Mouse (Mus musculus) hematopoietic stem cell, adult 5-6 weeks (primary cell): ENCODE measurements around the gene Pld3. TPM values are rescaled to one million over a fixed set of nuclear protein-coding genes. Genes with fewer than 3 reads are reported as not detected.
"Not testable (repeated sequence)": the region's sequence is repeated elsewhere in the genome, so short reads cannot be mapped to it uniquely, and the experiment has no call there.

ENCODE experiments used
- ATAC-seq, 2 experiments: fragments of 125-278 bp in 1 of 2; replicated peaks in 1 of 2; 2 replicates each; pipeline ENCODE4 v1.8.0; 2016 to 2017; ENCODE audit warnings: inconsistent platforms in 2 of 2, mild to moderate bottlenecking in 2 of 2, moderate number of reproducible peaks in 2 of 2, low read depth in 1 of 2, moderate TSS enrichment in 1 of 2; ENCODE audit not compliant: low FRiP score in 2 of 2, poor library complexity in 2 of 2, severe bottlenecking in 2 of 2, insufficient read depth in 1 of 2, low TSS enrichment in 1 of 2
- total RNA-seq: library from RNA; stranded (forward); fragments of 172-1452, 232-1000 nt; gene quantifications from 2 replicates; pipeline ENCODE4 v1.2.3, GENCODE M21; 2017

Pld3 gene
- total RNA-seq, 1 experiment from 2014 or later, result 15.2 TPM

- no peak for ATAC-seq
Observed at GRCm38 (mm10) chr7:27501620-27502019, 51.4 kb downstream of the Pld3 start.

GRCm38 (mm10) chr7:27499036-27499435 is 54.0 kb downstream of the Pld3 start, which contains the start of gene Prx:
Prx (plus strand) TSS chr7:27499324.
- no peak for ATAC-seq

GRCm38 (mm10) chr7:27494659-27495367 is 58.2 kb downstream of the Pld3 start:
- not testable (repeated sequence) for ATAC-seq

GRCm38 (mm10) chr7:27493450-27493849 is 59.6 kb downstream of the Pld3 start:
- ATAC-seq, result no peak

GRCm38 (mm10) chr7:27493022-27493421 is 60.0 kb downstream of the Pld3 start:
- no peak for ATAC-seq

- no peak for ATAC-seq
Observed at GRCm38 (mm10) chr7:27491856-27492255, 61.2 kb downstream of the Pld3 start.

GRCm38 (mm10) chr7:27490543-27491329 is 62.3 kb downstream of the Pld3 start:
- peak; percentile 59 to 62 for ATAC-seq

GRCm38 (mm10) chr7:27490227-27490542 is 62.8 kb downstream of the Pld3 start:
- no peak for ATAC-seq

GRCm38 (mm10) chr7:27489270-27489869 is 63.6 kb downstream of the Pld3 start:
- no peak for ATAC-seq

GRCm38 (mm10) chr7:27487740-27488268 is 65.2 kb downstream of the Pld3 start:
- no peak for ATAC-seq

GRCm38 (mm10) chr7:27486770-27487697 is 66.0 kb downstream of the Pld3 start, which contains the start of gene Sertad1:
Sertad1 (plus strand) TSS chr7:27486910.
- peak; percentile 78 to 81 for ATAC-seq

- no peak for ATAC-seq
Observed at GRCm38 (mm10) chr7:27486102-27486769, 66.8 kb downstream of the Pld3 start.

- no peak for ATAC-seq
Observed at GRCm38 (mm10) chr7:27483860-27484259, 69.2 kb downstream of the Pld3 start.
